Mouse (Mus musculus) heart, postnatal 25 days (tissue): ENCODE results near the gene 1700069L16Rik. TPM values are rescaled to one million over a fixed set of nuclear protein-coding genes. Genes with fewer than 3 reads are reported as not detected.

Experiments used
- DNase-seq: peaks from one replicate; pipeline ENCODE4 v3.0.0; 2022; ENCODE audit warnings: low spot score
- intact Hi-C: fragments of 180-260 bp; cut with DNase I; formaldehyde crosslinking; loops from one replicate; pipeline ENCODE4 v1.15.1; 2025
- total RNA-seq, 2 experiments: library from RNA; stranded (reverse); gene quantifications; 2 replicates each; pipeline ENCODE4 v1.2.3; 2021

Gene 1700069L16Rik
- total RNA-seq: not detected

DNA sequence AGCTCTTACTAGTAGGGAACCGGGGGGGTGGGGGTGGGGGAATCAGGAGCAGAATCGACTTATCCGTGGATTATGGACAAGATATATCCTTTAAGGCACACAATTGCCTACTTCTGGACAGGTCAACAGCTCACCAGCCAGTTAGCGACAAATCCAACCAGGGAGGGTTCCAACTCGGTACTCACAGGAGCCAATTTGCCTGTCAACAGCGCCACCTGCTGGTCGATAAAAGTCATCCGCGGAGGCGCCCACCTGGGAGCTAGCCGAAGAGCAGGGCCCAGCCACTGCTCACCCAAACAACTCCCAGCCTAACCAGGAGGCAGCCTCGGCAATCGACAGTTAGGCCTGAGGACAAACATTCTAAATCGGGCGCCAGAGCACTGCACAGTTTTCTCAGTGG, at the start of gene 1700069L16Rik:
Gene 1700069L16Rik (minus strand): TSS at position 327 of the 400 bp plus-strand sequence.
- peak; percentile 49 for DNase-seq
- intact Hi-C loops: loop anchor here (1.0 to 10.0 kb wide), 3 partner anchors 170 to 358 kb away; no protein-coding TSS in a partner anchor

DNA sequence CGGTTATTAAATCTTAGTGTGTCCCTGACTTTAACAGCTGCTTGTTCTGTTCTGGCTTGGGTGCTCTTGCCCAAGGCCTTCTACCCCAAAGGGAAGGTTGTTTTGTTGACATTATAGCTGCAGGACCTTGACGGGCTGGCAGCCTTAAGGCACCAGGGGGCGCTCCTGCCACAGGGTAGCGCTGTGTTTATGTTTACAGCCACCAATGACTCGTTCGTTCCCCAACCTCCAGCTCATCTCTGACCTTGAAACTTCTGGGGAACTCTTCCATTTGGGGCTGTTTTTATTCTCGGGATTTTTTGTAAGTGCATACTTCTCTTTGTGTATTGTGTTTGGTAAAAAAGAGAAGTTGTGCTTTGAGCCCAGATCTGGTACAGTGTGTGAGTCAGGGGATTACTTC, 49.1 kb upstream of the 1700069L16Rik start:
- intact Hi-C loops: loop anchor here (1.0 to 5.0 kb wide), 2 partner anchors 42 to 179 kb away; no protein-coding TSS in a partner anchor
- DNase-seq: peak; percentile 69

DNA sequence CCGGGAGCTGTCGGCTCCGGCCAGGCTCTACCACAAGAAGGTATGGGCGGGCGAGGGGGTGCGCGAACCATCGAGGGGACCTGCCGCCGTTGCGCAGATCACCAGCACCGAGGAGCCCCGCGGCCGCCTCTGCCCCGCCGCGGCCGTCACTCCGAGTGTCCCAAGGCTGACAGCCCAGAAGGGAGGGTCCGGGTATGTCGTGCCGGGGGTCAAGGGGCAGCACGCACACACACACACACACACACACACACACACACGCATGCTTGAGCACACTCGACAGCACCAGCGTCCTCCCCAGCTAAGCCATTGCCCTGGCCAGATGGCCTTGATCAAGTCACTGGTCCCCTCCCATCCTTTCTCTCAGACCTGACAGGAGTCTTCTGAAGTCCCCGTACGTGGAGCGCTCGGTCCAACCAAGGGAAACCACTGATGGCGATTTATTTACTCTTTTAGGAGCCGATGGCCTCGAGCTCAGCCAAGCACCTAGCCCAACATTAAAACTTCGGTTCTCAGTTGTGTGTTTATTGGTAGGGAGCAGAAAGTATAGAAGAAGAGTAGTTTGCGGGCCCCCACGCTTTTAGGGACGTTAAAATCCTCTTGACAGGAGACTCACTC, 48.4 kb upstream of the 1700069L16Rik start:
- DNase-seq: no peak
- intact Hi-C loops: loop anchor here (1.0 to 5.0 kb wide), 2 partner anchors 42 to 179 kb away; no protein-coding TSS in a partner anchor

DNA sequence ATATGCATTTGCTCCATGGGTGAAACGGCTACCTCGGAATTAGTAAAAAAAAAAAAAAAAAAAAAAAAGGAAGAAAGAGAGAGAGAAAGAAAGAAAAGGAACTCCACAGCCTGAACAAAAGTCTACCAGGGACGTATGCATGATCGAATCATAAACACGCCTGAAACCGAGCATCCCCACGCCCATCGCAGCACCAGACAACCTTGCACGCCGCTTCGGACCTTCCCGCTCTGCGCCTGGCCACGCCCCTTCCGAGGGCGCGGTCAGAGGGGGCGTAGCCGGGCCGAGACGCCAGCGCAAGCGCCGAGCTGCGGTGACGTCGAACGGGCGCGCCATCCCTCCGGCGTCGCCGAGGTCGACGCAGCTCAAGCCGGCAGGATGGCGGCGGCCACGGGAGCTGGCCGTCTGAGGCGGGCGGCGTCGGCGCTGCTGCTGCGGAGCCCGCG, 47.9 kb upstream of the 1700069L16Rik start, which contains the start of the genes Sart3 and Iscu:
Gene Sart3 (minus strand): TSS at position 61 of the 446 bp plus-strand sequence.
Gene Iscu (plus strand): TSS at position 299 of the 446 bp plus-strand sequence.
- intact Hi-C loops: loop anchor here (5.0 kb wide), 1 partner anchor 180 kb away; no protein-coding TSS in a partner anchor
- peak; percentile 88 for DNase-seq

DNA sequence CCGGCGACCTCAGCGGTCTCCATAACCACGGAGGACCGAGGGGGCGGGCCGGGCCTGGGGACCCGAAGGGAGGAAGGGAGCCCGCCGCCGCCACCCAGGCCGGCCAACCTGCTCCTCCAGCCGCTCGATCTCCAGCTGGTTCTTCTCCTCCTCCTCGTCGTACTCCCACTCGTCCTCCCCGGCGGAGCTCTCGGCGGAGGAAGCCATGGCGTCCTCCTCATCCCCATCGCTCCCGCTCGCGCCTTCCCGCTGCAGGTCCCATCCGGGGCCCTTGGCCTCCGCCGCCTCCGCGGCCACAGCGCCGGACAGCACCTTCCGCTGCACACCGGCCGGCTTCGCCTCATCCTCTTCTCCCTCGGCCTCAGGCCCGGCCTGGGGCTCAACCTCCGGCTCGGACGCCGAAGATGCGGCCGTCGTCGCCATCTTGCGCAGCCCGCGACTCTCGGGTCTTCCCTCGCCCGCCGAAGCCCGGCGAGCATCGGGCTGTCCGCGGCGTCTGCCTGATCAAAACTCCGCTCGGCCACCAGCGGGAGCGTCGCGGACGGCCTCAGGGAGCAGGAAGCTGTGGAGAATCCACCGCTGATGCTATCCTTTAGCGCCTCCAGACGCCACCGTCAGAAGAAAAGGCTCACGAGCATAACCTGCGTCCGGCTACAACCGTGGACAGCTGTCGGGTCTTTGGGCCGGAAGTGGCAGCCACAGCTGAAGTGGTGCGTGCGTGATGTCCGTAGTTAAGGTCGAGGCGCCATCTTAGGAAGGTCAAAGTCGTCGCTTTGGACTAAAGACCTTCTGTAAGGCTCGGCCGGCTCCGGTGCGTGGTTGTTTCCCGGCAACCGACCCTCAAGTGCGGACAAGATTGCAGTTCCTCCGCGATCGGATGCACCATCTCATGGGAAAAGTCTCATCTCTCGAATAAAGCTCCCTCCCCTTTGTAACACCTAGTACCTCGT, 46.9 kb upstream of the 1700069L16Rik start:
- peak; percentile 78 for DNase-seq
- intact Hi-C loops: loop anchor here (5.0 kb wide), 1 partner anchor 181 kb away; no protein-coding TSS in a partner anchor

DNA sequence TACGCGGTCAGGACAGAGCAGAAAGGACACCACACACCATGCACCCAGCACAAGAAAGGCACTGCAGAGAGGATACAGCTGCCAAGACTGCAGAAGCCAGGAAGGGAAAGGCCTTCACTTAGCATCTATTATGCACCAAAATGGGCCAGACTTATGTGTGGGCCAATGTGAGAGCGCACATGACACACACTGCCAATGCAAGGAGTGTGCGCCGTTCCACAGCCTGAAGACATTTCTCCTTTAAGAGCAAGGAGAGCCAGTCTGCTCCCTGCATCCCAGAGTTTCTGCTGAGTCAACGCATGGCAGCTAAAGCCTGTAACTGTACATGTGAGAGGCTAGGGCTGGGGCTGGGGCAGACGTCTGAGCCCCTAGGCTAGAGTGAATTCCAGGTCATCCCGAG, 44.2 kb upstream of the 1700069L16Rik start:
- intact Hi-C loops: no loop called here
- no peak for DNase-seq

DNA sequence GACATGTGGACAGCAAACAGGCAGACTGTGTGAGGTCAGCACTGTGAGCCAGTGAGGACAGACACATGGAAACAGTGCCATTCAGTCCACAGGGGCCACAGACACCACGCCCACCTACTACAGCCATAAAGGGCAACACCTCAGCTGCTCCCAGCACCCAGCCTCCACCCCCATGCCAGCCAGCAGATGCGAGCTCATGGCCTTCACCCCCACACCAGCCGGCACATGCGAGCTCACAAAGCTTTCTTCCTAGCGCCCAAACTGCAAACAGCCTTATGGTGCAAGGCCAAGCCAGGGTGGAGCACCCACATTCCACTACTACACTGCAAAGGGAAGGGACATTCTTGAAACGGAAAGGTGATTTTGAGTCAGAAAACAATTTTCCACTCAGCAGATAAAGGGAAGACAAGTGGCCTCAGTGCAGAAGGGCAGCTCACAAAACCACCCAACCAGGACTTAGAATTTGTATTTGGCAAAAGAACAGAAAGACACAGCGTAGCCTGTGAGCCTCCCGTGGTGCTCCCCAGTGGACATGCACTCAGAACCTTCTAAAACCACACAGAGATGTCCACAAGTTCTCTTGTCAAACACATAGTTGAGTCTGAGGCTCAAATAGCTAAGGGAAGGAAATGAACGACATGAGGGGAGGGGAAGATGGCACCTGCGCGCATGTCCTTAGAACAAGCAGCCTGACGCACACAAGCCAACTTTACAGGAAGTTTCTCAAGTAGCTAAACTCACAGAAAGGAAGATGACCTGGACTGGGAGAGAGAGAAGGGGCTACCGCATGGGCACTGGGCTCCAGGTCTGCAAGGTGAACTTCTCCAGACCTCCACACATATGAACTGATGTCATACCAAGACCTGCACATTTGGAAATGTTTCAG, 41.3 kb upstream of the 1700069L16Rik start:
- intact Hi-C loops: no loop called here
- no peak for DNase-seq

DNA sequence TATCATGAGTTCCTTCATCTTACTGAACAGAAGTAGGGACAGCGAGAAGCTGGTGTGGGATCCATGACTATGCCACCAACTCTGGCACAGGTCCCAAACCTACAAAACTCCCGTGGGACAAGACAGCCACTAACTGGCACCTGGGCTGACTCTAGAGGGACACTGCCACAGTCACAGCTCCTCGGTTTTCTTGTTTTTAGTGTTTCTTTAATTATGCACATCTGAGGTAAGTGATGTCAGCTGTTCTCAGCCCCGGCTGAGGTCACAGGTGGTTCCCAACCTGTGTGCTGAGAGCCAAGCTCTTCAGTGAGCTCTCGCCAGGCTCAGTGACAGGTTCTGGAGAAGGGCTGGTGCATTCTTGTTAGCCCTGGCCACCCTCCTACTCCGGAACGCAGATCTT, 39.9 kb upstream of the 1700069L16Rik start:
- intact Hi-C loops: no loop called here
- no peak for DNase-seq

DNA sequence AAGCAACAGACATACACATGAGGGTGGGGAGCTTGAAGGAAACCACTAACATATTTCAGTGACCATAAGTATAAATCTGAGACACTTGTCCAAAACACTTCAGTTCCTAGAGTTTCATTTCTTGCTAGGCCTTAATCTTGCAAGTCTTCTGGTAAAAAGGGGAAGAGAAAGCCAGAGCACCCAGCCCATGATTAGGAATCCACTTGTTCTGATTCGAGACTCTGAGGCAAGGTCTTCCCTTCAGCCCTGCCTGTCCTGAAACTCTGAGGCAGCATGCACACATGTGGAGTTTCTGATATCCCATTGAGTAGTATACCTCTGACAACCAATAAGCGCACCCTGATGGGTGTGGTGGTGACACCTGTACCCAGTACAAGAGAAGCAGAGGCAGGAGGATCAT, 37.0 kb upstream of the 1700069L16Rik start:
- no peak for DNase-seq
- intact Hi-C loops: no loop called here

DNA sequence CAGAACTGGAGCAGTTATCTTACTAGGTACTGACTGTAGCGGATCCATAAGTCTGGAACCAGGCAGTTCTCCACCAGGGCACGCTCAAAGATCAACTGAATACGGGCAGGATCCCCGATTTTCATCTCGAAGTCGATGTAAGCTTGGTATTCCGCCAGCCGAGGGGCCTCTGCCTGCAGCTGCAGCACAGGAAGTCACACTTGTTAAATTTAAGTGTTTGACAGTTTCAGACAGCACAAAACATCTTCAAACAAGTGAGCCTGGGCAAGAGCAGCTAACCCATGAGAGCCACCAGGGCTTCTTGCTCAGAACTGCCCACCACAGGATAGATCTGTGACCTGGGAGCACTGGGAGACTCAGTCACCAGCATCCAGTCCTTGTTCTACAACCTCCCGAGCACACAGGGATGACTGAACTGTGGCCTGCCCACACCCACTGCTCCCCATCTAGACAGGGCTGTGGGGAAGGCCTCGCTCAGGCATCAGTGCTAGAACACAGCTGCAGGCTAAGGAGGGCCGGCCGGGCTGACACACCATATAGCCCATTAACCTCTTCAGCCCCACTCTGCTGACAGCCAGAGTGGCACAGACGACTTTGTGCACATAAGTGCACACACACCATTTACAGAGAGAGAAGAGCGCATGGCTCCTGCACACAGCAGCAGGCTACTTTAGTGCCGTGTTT, 30.9 kb upstream of the 1700069L16Rik start:
- DNase-seq: no peak
- intact Hi-C loops: no loop called here

DNA sequence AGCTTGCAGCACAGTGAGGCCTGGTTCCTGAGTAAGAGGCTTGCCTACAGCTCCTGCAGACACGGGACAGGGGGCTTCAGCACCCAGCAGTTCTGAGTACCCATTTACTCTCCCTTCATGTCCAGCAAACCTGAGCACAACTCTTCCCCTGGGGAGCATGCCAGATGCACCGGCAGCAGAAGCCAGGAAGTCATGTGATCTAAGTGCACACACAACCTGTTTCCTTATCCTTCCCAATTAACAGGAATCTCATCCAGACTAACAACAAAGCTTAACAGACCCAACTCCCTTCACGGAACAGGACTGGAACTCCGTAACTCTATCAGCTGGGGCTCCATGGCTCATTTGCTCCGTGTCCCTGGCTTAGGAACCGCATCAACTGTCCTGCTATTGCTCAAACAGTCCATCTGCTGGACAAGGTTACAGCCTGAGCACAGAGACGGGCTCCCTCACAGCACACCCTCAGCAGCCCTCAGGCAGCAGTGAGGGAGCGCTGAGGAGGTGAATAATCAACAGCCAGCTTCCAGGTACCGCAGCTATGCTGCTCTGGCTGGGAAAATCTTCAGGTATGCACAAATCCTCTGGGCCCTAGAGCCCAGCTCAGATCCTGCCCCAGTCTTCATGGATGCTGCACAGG, 27.1 kb upstream of the 1700069L16Rik start:
- intact Hi-C loops: no loop called here
- no peak for DNase-seq

DNA sequence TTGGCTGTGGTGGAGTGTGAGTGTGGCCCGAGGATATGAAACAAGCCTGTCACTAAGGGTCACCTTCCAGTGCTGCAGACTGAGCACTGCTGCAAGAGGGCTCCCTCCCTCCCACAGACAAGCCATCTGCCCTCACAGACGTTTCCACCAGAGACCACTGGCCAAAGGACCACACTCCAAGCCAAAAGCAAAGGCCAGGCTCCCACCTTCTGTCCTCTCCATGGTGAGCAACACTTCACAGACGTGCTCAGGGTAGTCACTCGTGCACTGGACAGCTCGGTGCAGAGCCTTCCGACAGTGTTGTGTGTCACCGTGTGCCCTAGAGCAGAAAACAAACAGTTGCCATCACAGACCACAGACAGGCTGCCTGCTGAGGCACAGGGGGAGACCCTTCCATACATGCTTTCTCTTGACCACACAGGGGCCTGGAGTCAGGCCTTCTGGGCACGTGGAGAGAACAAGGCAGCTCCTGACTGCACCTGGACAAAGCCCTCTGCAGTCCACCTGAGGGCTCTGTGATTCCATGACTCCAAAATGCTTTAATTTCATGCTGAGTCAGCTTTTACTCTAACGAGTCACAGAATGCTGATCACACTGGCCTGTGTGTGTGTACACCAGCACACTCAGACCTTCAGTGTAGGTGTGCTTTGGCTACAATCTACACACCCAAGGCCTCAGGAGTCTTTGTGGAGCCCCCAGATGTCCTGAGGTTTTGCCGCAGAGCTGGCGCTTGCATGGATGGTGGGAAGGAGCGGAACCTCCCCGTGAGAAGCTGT, 24.2 kb upstream of the 1700069L16Rik start:
- intact Hi-C loops: no loop called here
- DNase-seq: no peak

DNA sequence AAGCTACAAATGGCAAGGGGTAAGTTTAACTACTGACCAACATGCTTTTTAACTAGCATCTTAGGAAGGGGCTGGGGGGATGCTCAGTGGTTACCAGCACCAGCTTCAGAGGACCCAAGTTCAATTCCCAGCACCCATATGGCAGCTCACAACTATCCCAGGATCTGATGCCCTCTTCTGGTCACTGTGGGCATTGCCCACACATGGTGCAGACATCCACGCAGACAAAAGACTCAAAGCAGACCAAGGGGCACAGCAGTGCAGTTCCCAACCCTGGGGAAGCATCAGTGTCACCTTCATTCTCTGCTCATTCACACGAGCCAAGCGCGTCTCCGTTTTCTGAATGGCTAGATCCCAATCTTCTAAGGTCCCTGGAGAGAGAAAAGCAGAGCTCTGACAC, 23.1 kb upstream of the 1700069L16Rik start:
- no peak for DNase-seq
- intact Hi-C loops: no loop called here

DNA sequence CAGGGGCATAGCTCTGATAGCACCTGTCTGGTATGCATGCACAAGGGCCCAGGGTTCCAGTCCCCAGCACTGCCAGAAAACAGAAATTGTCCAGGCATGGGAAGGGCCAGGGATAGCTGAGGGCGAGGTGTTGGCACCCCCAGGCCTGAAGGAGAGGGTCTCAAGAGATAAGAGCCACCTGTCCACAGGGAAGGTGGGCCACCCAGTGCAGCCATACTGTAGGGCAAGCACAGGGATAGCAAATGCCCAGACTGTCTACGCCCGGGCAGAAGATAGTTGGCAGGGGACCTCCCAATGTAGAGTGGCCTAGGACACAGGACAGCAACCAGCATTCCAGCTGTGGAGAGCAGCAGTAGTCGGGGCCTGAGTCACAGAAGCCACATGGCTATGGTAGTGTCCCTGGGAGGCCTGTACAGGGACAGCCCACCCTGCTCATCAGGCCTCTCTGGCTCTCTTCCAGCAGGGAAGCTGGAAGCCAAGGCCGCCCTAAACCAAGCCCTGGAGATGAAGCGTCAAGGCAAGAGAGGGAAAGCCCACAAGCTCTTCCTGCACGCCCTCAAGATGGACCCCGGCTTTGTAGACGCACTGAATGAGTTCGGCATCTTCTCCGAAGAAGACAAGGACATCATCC, 13.2 kb upstream of the 1700069L16Rik start:
- no peak for DNase-seq
- intact Hi-C loops: loop anchor here (1.0 kb wide), 1 partner anchor 33 kb away; no protein-coding TSS in a partner anchor

DNA sequence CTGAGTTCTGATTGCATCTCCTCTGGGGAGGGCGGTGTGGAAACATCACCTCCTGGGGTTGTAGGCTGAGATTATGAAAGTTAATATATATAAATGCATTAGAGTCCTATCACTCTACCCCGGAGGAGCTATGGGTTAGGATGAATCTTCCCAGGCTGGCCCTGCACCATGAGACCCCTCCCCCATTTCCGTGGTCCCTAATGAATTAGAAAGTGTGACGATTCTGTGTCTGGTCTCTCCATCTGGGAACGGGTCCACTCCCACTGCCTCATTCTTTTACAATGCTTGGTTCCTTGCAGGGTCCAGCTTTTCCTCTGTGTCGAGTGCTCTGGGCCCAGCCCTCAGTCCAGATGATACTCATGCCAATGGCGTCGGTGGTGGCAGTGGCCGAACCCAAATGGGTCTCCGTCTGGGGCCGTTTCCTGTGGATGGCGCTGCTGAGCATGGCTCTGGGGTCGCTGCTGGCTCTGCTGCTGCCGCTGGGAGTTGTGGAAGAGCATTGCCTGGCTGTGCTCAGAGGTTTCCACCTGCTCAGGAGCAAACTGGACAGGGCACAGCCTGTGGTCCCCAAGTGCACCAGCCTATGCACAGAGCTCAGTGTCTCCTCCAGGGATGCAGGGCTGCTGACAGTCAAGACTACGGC, 12.1 kb upstream of the 1700069L16Rik start:
- DNase-seq: no peak
- intact Hi-C loops: loop anchor here (1.0 kb wide), 1 partner anchor 34 kb away; no protein-coding TSS in a partner anchor

DNA sequence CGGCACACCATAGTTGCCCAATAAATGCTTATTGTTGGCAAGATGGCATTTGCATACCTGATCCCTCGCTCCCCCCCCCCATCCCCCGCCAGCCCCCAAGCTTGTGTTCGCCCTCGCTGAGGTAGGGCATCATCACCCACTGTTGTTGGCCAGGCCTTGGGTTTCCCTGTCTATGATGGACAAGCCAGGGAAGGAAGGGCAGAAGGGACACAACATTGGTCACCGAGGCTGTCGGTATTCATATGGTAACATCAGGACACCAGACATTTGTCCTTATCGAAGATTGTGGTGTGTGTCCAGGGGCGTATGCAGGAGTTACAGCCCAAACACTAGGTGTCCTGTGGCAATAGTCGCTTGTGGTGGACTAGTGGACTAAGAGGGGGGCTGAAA, 11.5 kb upstream of the 1700069L16Rik start:
- intact Hi-C loops: no loop called here
- DNase-seq: no peak
